Mouse (Mus musculus): ENCODE results near the gene Nexn. TPM values are rescaled to one million over a fixed set of nuclear protein-coding genes. Genes with fewer than 3 reads are reported as not detected.
A peak's percentile ranks its signal among the peaks of the same experiment; 100 is the strongest.
"Not testable (repeated sequence)": the region's sequence is repeated elsewhere in the genome, so short reads cannot be mapped to it uniquely, and the experiment has no call there.

Nexn gene
- polyA plus RNA-seq, 1 experiment from 2014 or later, result 2.9 TPM

DNA sequence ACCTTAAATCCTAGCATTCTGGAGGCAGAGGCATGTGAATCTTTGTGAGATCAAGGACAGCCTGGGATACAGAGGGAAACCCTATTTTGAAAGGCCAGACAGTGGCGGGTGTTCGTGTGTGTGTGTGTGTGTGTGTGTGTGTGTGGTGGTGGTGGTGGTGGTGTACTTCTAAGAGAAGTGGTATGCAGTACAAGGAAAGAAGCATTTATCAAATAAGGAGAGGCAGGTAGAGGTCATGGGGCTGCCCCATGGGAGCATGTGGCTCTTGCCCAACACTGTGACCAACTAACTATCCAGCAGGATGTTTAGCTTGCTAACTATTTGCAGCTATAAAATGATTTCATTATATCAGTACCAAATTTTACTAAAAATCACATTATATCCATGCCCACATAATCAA, 64.5 kb downstream of the Nexn start:
- H3K4me3 ChIP-seq (ENCODE audit: low read depth, low read length), result no peak overlapping the region
- H3K9ac ChIP-seq (replicated peaks; ENCODE audit: low read depth, low read length), result no peak overlapping the region
- H3K4me2 ChIP-seq (ENCODE audit: low read depth, low read length), result no peak overlapping the region
- H3K27ac ChIP-seq (ENCODE audit: low read depth, low read length), result no peak overlapping the region
- H3K4me1 ChIP-seq (ENCODE audit: control insufficient read depth, insufficient read depth, low read length), result no peaks in the 10 kb centered on the region
- ATAC-seq (ENCODE audit: low read depth), result no peak
- no peaks in the 10 kb centered on the region for H3K27me3 ChIP-seq (ENCODE audit: control insufficient read depth, insufficient read depth, low read length)
- no peaks in the 10 kb centered on the region for H3K36me3 ChIP-seq (ENCODE audit: control insufficient read depth, insufficient read depth, low read length)
- WGBS, result 94% methylated on average over 2 of the region's 2 CpGs
- H3K9me3 ChIP-seq (ENCODE audit: control insufficient read depth, low read length), result no peaks in the 10 kb centered on the region

DNA sequence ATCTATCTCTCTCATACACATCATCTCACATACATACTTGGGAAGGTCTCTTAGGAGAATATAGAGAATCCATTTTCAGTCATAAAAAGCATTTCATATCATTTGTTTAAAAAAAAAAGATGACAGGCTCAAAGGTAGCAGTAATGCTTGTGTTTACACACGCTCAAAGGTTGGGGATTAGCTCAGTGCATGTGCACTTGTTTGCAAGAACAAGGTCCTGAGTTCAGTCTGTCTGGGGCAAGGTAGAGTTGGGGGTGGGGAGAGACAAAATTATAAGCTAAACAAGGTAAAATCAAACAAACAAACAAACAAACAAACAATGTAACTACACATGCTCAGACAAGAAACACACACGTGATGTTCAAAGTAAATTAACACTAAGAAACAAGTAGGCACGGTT, 65.0 kb downstream of the Nexn start:
- WGBS, result 89% methylated on average over 3 of the region's 3 CpGs
- H3K27ac ChIP-seq (ENCODE audit: low read depth, low read length), result no peak overlapping the region

GRCm38 (mm10) chr3:152199125-152199524, 67.0 kb downstream of the Nexn start:
- Histone ChIP-seq H3K9me3 (ENCODE audit: control insufficient read depth, low read length) (no peaks in the 10 kb centered on the region), H3K36me3 (ENCODE audit: control insufficient read depth, insufficient read depth, low read length) (no peaks in the 10 kb centered on the region), H3K27ac (ENCODE audit: low read depth, low read length) (no peak overlapping the region), H3K4me2 (ENCODE audit: low read depth, low read length) (no peak overlapping the region), H3K4me1 (ENCODE audit: control insufficient read depth, insufficient read depth, low read length) (no peaks in the 10 kb centered on the region), H3K27me3 (ENCODE audit: control insufficient read depth, insufficient read depth, low read length) (no peaks in the 10 kb centered on the region), H3K9ac (replicated peaks; ENCODE audit: low read depth, low read length) (no peak overlapping the region), H3K4me3 (ENCODE audit: low read depth, low read length) (no peak overlapping the region)
- no peak for ATAC-seq (ENCODE audit: low read depth)
- 66% methylated on average over 3 of the region's 3 CpGs for WGBS

More for the DNA sequence above, 65.0 kb downstream of the Nexn start:
- no peaks in the 10 kb centered on the region for H3K27me3 ChIP-seq (ENCODE audit: control insufficient read depth, insufficient read depth, low read length)
- no peak for ATAC-seq (ENCODE audit: low read depth)
- no peak overlapping the region for H3K4me2 ChIP-seq (ENCODE audit: low read depth, low read length)
- H3K36me3 ChIP-seq (ENCODE audit: control insufficient read depth, insufficient read depth, low read length), result no peaks in the 10 kb centered on the region
- H3K4me1 ChIP-seq (ENCODE audit: control insufficient read depth, insufficient read depth, low read length), result no peaks in the 10 kb centered on the region
- no peak overlapping the region for H3K9ac ChIP-seq (replicated peaks; ENCODE audit: low read depth, low read length)
- no peak overlapping the region for H3K4me3 ChIP-seq (ENCODE audit: low read depth, low read length)
- no peaks in the 10 kb centered on the region for H3K9me3 ChIP-seq (ENCODE audit: control insufficient read depth, low read length)

GRCm38 (mm10) chr3:152197246-152197645, 68.9 kb downstream of the Nexn start:
- not testable (repeated sequence) for H3K36me3 ChIP-seq (ENCODE audit: control insufficient read depth, insufficient read depth, low read length); H3K9ac ChIP-seq (replicated peaks; ENCODE audit: low read depth, low read length); H3K27me3 ChIP-seq (ENCODE audit: control insufficient read depth, insufficient read depth, low read length); ATAC-seq (ENCODE audit: low read depth); H3K27ac ChIP-seq (ENCODE audit: low read depth, low read length); H3K9me3 ChIP-seq (ENCODE audit: control insufficient read depth, low read length); H3K4me1 ChIP-seq (ENCODE audit: control insufficient read depth, insufficient read depth, low read length); H3K4me2 ChIP-seq (ENCODE audit: low read depth, low read length); H3K4me3 ChIP-seq (ENCODE audit: low read depth, low read length)
- WGBS, result 35% methylated on average over 2 of the region's 2 CpGs

DNA sequence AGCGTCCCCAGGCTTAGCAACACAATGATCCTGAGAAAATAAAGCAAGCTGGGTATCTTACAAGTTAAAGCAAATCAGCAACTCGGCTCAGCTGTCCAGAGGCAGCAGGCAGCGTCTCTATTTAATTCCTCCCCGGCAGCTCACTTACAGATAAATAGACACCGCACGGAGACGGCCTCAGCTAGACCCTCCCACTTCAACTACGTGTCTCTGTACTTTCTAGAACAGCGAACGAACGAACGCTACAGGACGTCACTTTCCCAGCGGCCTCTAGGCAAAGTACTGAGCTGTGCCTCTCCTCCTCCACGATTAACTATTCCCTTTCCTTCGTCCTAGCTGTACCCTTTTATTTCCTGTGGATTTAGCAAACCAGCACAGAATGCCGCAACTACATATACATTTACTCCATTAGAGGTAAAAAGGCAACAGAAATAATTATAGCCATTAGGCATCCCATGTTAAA, 72.5 kb downstream of the Nexn start:
- Histone ChIP-seq H3K27ac (ENCODE audit: low read depth, low read length) (peak overlapping the region; percentile 67), H3K9me3 (ENCODE audit: control insufficient read depth, low read length) (no peaks in the 10 kb centered on the region), H3K9ac (replicated peaks; ENCODE audit: low read depth, low read length) (peak overlapping the region; percentile 61), H3K4me3 (ENCODE audit: low read depth, low read length) (peak overlapping the region; percentile 46), H3K4me1 (ENCODE audit: control insufficient read depth, insufficient read depth, low read length) (peaks cover 13% of the 10 kb centered on the region), H3K36me3 (ENCODE audit: control insufficient read depth, insufficient read depth, low read length) (no peaks in the 10 kb centered on the region), H3K27me3 (ENCODE audit: control insufficient read depth, insufficient read depth, low read length) (no peaks in the 10 kb centered on the region), H3K4me2 (ENCODE audit: low read depth, low read length) (peak overlapping the region; percentile 67)
- peak; percentile 99 for ATAC-seq (ENCODE audit: low read depth)
- under 1% methylated on average over 17 of the region's 17 CpGs for WGBS

GRCm38 (mm10) chr3:152193177-152193576, 73.0 kb downstream of the Nexn start:
- Histone ChIP-seq H3K27ac (ENCODE audit: low read depth, low read length) (peak overlapping the region; percentile 67), H3K9me3 (ENCODE audit: control insufficient read depth, low read length) (no peaks in the 10 kb centered on the region), H3K9ac (replicated peaks; ENCODE audit: low read depth, low read length) (peak overlapping the region; percentile 61), H3K4me3 (ENCODE audit: low read depth, low read length) (peak overlapping the region; percentile 46), H3K4me2 (ENCODE audit: low read depth, low read length) (peak overlapping the region; percentile 67), H3K4me1 (ENCODE audit: control insufficient read depth, insufficient read depth, low read length) (peaks cover 13% of the 10 kb centered on the region), H3K27me3 (ENCODE audit: control insufficient read depth, insufficient read depth, low read length) (no peaks in the 10 kb centered on the region), H3K36me3 (ENCODE audit: control insufficient read depth, insufficient read depth, low read length) (no peaks in the 10 kb centered on the region)
- ATAC-seq (ENCODE audit: low read depth), result no peak
- WGBS, result 18% methylated on average over 7 of the region's 7 CpGs

GRCm38 (mm10) chr3:152192238-152192931, 73.8 kb downstream of the Nexn start:
- peak overlapping the region; percentile 40 for H3K4me3 ChIP-seq (ENCODE audit: low read depth, low read length)
- no peaks in the 10 kb centered on the region for H3K9me3 ChIP-seq (ENCODE audit: control insufficient read depth, low read length)
- no peaks in the 10 kb centered on the region for H3K36me3 ChIP-seq (ENCODE audit: control insufficient read depth, insufficient read depth, low read length)
- H3K9ac ChIP-seq (replicated peaks; ENCODE audit: low read depth, low read length), result peak overlapping the region; percentile 34; the same call in 1 of the 2 replicates
- H3K4me1 ChIP-seq (ENCODE audit: control insufficient read depth, insufficient read depth, low read length), result peaks cover 13% of the 10 kb centered on the region
- 29% methylated on average over 11 of the region's 11 CpGs for WGBS
- H3K27ac ChIP-seq (ENCODE audit: low read depth, low read length), result 0 out of 2 replicates have a peak overlapping the region, but pooled peaks have one; percentile 34
- peak overlapping the region; percentile 64 for H3K4me2 ChIP-seq (ENCODE audit: low read depth, low read length)
- no peak for ATAC-seq (ENCODE audit: low read depth)
- H3K27me3 ChIP-seq (ENCODE audit: control insufficient read depth, insufficient read depth, low read length), result no peaks in the 10 kb centered on the region

DNA sequence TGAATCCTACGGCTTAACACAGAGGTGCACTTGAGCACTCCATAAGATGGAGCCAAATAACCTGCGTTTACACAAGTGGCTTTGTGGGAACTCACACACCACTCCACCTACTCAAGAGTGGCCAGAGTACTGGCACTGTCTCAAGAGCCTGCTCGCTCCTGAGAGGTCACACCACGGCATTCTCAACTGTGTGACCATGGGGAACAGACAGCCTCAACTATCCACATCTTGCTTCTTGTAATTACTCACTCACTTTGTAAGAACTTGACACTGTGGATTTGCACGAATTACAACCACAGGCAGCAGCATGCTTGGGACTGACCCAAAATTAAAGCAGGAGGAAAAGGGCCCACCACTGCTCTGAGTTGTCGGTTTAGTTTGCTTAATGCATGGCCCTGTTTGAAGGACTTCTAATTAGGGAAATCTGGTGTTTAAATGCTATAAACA, 74.3 kb downstream of the Nexn start:
- no peaks in the 10 kb centered on the region for H3K36me3 ChIP-seq (ENCODE audit: control insufficient read depth, insufficient read depth, low read length)
- 0 out of 2 replicates have a peak overlapping the region, but pooled peaks have one; percentile 34 for H3K27ac ChIP-seq (ENCODE audit: low read depth, low read length)
- H3K4me2 ChIP-seq (ENCODE audit: low read depth, low read length), result peak overlapping the region; percentile 64
- 28% methylated on average over 6 of the region's 6 CpGs for WGBS
- H3K4me1 ChIP-seq (ENCODE audit: control insufficient read depth, insufficient read depth, low read length), result peaks cover 13% of the 10 kb centered on the region
- H3K9ac ChIP-seq (replicated peaks; ENCODE audit: low read depth, low read length), result peak overlapping the region; percentile 34; the same call in 1 of the 2 replicates
- H3K27me3 ChIP-seq (ENCODE audit: control insufficient read depth, insufficient read depth, low read length), result no peaks in the 10 kb centered on the region
- 0 out of 2 replicates have a peak, but pooled peaks have one; percentile 13 for ATAC-seq (ENCODE audit: low read depth)
- no peaks in the 10 kb centered on the region for H3K9me3 ChIP-seq (ENCODE audit: control insufficient read depth, low read length)
- peak overlapping the region; percentile 40 for H3K4me3 ChIP-seq (ENCODE audit: low read depth, low read length)

GRCm38 (mm10) chr3:152190679-152191477, 75.3 kb downstream of the Nexn start:
- WGBS, result 83% methylated on average over 9 of the region's 9 CpGs
- Histone ChIP-seq H3K36me3 (ENCODE audit: control insufficient read depth, insufficient read depth, low read length) (no peaks in the 10 kb centered on the region), H3K9me3 (ENCODE audit: control insufficient read depth, low read length) (no peaks in the 10 kb centered on the region), H3K27me3 (ENCODE audit: control insufficient read depth, insufficient read depth, low read length) (no peaks in the 10 kb centered on the region), H3K4me2 (ENCODE audit: low read depth, low read length) (peak overlapping the region; percentile 17; the same call in 1 of the 2 replicates), H3K27ac (ENCODE audit: low read depth, low read length) (no peak overlapping the region), H3K4me3 (ENCODE audit: low read depth, low read length) (no peak overlapping the region), H3K9ac (replicated peaks; ENCODE audit: low read depth, low read length) (no peak overlapping the region), H3K4me1 (ENCODE audit: control insufficient read depth, insufficient read depth, low read length) (peaks cover 13% of the 10 kb centered on the region)
- no peak for ATAC-seq (ENCODE audit: low read depth)
